ENCODE assay signal across 8 mouse cellular contexts in genomic region chr16:90283905-90284891, GRCm38 (mm10). TPM values are rescaled to one million over a fixed set of nuclear protein-coding genes. Genes with fewer than 3 reads are reported as not detected.
DNase-seq lines count a peak whose midpoint lies in the region; ATAC-seq and TF ChIP-seq lines count a peak whose summit lies in the region.

Gene Scaf4 (minus strand): TSS chr16:90284503.

- ATAC-seq in frontal cortex, adult (ENCODE audit: low TSS enrichment), result peak; percentile 95
- ATAC-seq in lung, postnatal 0 days, result peak; percentile 96

- H3K9ac ChIP-seq in lung, postnatal 0 days (replicated peaks; ENCODE audit: low read depth), result peak within 1 kb of the TSS; percentile 93

- WGBS in hindbrain, embryonic 10.5 days, result under 1% methylated on average over 115 of the region's 123 CpGs
- under 1% methylated on average over 71 of the region's 123 CpGs for WGBS in lung, postnatal 0 days

- TF ChIP-seq EP300 in lung, postnatal 0 days (IDR thresholded peaks at IDR 0.05), result no peak

- H3K4me1 ChIP-seq in hindbrain, embryonic 10.5 days (replicated peaks), result peaks cover 45% of the 10 kb centered on the region
- peaks cover 22% of the 10 kb centered on the region; the same call in 1 of the 2 replicates for H3K4me1 ChIP-seq in lung, postnatal 0 days (ENCODE audit: insufficient read depth, low read depth, low read length)

- H3K4me3 ChIP-seq in hindbrain, embryonic 10.5 days, result peak within 1 kb of the TSS; percentile 87
- H3K4me3 ChIP-seq in lung, postnatal 0 days (ENCODE audit: low read depth, low read length), result peak within 1 kb of the TSS; percentile 94

- peaks cover 6% of the 10 kb centered on the region for H3K36me3 ChIP-seq in hindbrain, embryonic 10.5 days
- H3K36me3 ChIP-seq in lung, postnatal 0 days (ENCODE audit: insufficient read depth, low read length), result no peaks in the 10 kb centered on the region

- no peak; the same call in none of the 2 replicates for TF ChIP-seq CTCF in lung, postnatal 0 days (IDR thresholded peaks at IDR 0.05)

- H3K4me2 ChIP-seq in lung, postnatal 0 days (replicated peaks; ENCODE audit: low read depth, low read length), result peak within 1 kb of the TSS; percentile 78

- peak; percentile 72 for DNase-seq in MEL-GATA-1-ER (ENCODE audit: extremely low read depth, low read depth)
- peak; percentile 96 for DNase-seq in cerebellum, adult 8-10 months
- DNase-seq in hindbrain, embryonic 10.5 days (ENCODE audit: low spot score), result peak; percentile 96
- DNase-seq in layer of hippocampus, adult 9-11 months, result peak; percentile 96
- peak; percentile 98 for DNase-seq in lung, postnatal 0 days (ENCODE audit: low spot score)
- DNase-seq in ovary, postnatal 14 days (ENCODE audit: low spot score), result peak; percentile 95
- peak; percentile 97 for DNase-seq in thymus, postnatal 14 days

- H3K27me3 ChIP-seq in hindbrain, embryonic 10.5 days (ENCODE audit: insufficient read depth, poor library complexity, severe bottlenecking), result no peaks in the 10 kb centered on the region
- no peaks in the 10 kb centered on the region for H3K27me3 ChIP-seq in lung, postnatal 0 days (replicated peaks; ENCODE audit: insufficient read depth, low read length)

- H3K9me3 ChIP-seq in hindbrain, embryonic 10.5 days, result no peaks in the 10 kb centered on the region
- no peaks in the 10 kb centered on the region for H3K9me3 ChIP-seq in lung, postnatal 0 days (ENCODE audit: low read length)

- H3K27ac ChIP-seq in hindbrain, embryonic 10.5 days, result peak within 1 kb of the TSS; percentile 96
- H3K27ac ChIP-seq in lung, postnatal 0 days (ENCODE audit: low read length), result peak within 1 kb of the TSS; percentile 96

RNA-seq across cellular contexts. Expression of gene Scaf4, which starts in this region (rescaled TPM):
- 34.2 and 36.6 TPM in 2 replicates for polyA plus RNA-seq in hindbrain, embryonic 10.5 days (2016; fragmentation: Nextera tagmentation; extraction: Ambion mirVana)
- polyA plus RNA-seq in lung, postnatal 0 days (2015; fragmentation: Nextera tagmentation; extraction: Ambion mirVana), result 12.1 and 12.9 TPM in 2 replicates

Comparison
In these comparisons a context has a peak if more than half of its experiments do, and no peak if none do; other contexts are left out.
1. Peak in every context shown above with its lines: DNase-seq, ATAC-seq, H3K4me3 ChIP-seq and H3K27ac ChIP-seq.